ENCODE assay signal across 27 mouse cellular contexts in genomic region chr1:154086145-154086544, GRCm38 (mm10).
"Had no signal": no experiment of that assay in that cellular context is flagged by ENCODE, and none has a peak within 500 bp of the region (broad histone marks: within the 10 kb centered on the region; RNA-seq: fewer than 3 reads in every experiment).

No protein-coding gene starts in this region.

- ATAC-seq: hindbrain, embryonic 16.5 days; inflammation-experienced regulatory T-cells, adult 6 months; intestine, embryonic 15.5 days; intestine, postnatal 0 days; liver, embryonic 12.5 days had no signal

- H3K36me3 ChIP-seq: heart, embryonic 10.5 days; heart, embryonic 12.5 days; hindbrain, embryonic 10.5 days; hindbrain, embryonic 12.5 days; intestine, embryonic 15.5 days; limb, embryonic 10.5 days; limb, embryonic 12.5 days; liver, embryonic 12.5 days had no signal

- H3K4me2 ChIP-seq: heart, embryonic 12.5 days; hindbrain, embryonic 12.5 days; hindbrain, embryonic 14.5 days; intestine, embryonic 15.5 days; limb, embryonic 12.5 days; liver, embryonic 12.5 days had no signal

- H3K27me3 ChIP-seq: heart, embryonic 12.5 days; hindbrain, embryonic 12.5 days; intestine, embryonic 15.5 days; limb, embryonic 12.5 days; liver, embryonic 12.5 days had no signal

- H3K27ac ChIP-seq: gastrocnemius, adult 2 months; heart, embryonic 10.5 days; hindbrain, embryonic 10.5 days; hindbrain, embryonic 12.5 days; hindbrain, embryonic 14.5 days; intestine, embryonic 15.5 days; layer of hippocampus, adult 2 months; left cerebral cortex, adult 2 months; limb, embryonic 10.5 days; limb, embryonic 12.5 days; liver, embryonic 12.5 days; liver, embryonic 14.5 days had no signal

- H3K4me3 ChIP-seq: gastrocnemius, adult 2 months; heart, embryonic 10.5 days; heart, embryonic 12.5 days; hindbrain, embryonic 10.5 days; hindbrain, embryonic 12.5 days; intestine, embryonic 15.5 days; layer of hippocampus, adult 2 months; left cerebral cortex, adult 2 months; limb, embryonic 10.5 days; limb, embryonic 12.5 days; liver, embryonic 12.5 days had no signal

- DNase-seq: gastrocnemius, adult 2 months; gastrocnemius, postnatal 10 days; gastrocnemius, postnatal 25 days; heart, adult 18-20 months; heart, postnatal 10 days; heart, postnatal 4 days; kidney, adult 18-20 months; kidney, adult 8-10 months; kidney, postnatal 10 days; kidney, postnatal 25 days; kidney, postnatal 4 days; liver had no signal

- H3K9me3 ChIP-seq: heart, embryonic 10.5 days; heart, embryonic 12.5 days; hindbrain, embryonic 10.5 days; hindbrain, embryonic 12.5 days; intestine, embryonic 15.5 days; limb, embryonic 10.5 days; liver, embryonic 12.5 days had no signal

- H3K9ac ChIP-seq: heart, embryonic 12.5 days; hindbrain, embryonic 12.5 days; hindbrain, embryonic 14.5 days; intestine, embryonic 15.5 days; limb, embryonic 12.5 days; liver, embryonic 12.5 days; liver, embryonic 14.5 days had no signal

- H3K4me1 ChIP-seq: hindbrain, embryonic 12.5 days; intestine, embryonic 15.5 days; limb, embryonic 10.5 days; limb, embryonic 12.5 days; liver, embryonic 12.5 days had no signal
